Mouse (Mus musculus): ENCODE results near the gene Egln2.

- TF ChIP-seq CTCF (IDR thresholded peaks at IDR 0.05; ENCODE audit: low read depth) = no peak
- TF ChIP-seq EP300 (IDR thresholded peaks at IDR 0.05; ENCODE audit: low read depth) = no peak
Measured at GRCm38 (mm10) chr7:27164112-27164947, 2.3 kb downstream of the Egln2 start.
